Comparison of ENCODE assay signal across 9 mouse cellular contexts in genomic region chr7:45632499-45632898, GRCm38 (mm10). TPM values are rescaled to one million over a fixed set of nuclear protein-coding genes. Genes with fewer than 3 reads are reported as not detected.
DNase-seq lines count a peak whose midpoint lies in the region; ATAC-seq and TF ChIP-seq lines count a peak whose summit lies in the region.
"Had no signal": no experiment of that assay in that cellular context is flagged by ENCODE, and none has a peak within 500 bp of the region (broad histone marks: within the 10 kb centered on the region; RNA-seq: fewer than 3 reads in every experiment).

No protein-coding gene starts in this region.

- no peaks in the 10 kb centered on the region for H3K9me3 ChIP-seq in heart, embryonic 10.5 days
- no peaks in the 10 kb centered on the region for H3K9me3 ChIP-seq in limb, embryonic 11.5 days (ENCODE audit: control insufficient read depth, low read length)
- no peaks in the 10 kb centered on the region; the same call in 1 of the 2 replicates for H3K9me3 ChIP-seq in neural tube, embryonic 14.5 days (ENCODE audit: control insufficient read depth, low read length)

- WGBS in heart, adult 2 months: 30% methylated on average over 34 of the region's 35 CpGs
- WGBS in heart, embryonic 10.5 days: 18% methylated on average over 35 of the region's 35 CpGs
- WGBS in limb, embryonic 11.5 days: 13% methylated on average over 35 of the region's 35 CpGs
- WGBS in neural tube, embryonic 14.5 days: 19% methylated on average over 29 of the region's 35 CpGs

- peaks cover 24% of the 10 kb centered on the region for H3K36me3 ChIP-seq in heart, adult 2 months (ENCODE audit: control insufficient read depth, insufficient read depth, low read length)
- H3K36me3 ChIP-seq in heart, embryonic 10.5 days: peaks cover 26% of the 10 kb centered on the region
- H3K36me3 ChIP-seq in limb, embryonic 11.5 days (ENCODE audit: control insufficient read depth, insufficient read depth, low read length): 0 out of 2 replicates have a peak, but pooled peaks cover 2% of the 10 kb centered on the region
- H3K36me3 ChIP-seq in neural tube, embryonic 14.5 days (ENCODE audit: control insufficient read depth, insufficient read depth, low read length): no peaks in the 10 kb centered on the region; the same call in 1 of the 2 replicates

- H3K27me3 ChIP-seq in heart, adult 2 months (ENCODE audit: control insufficient read depth, insufficient read depth, low read length): no peaks in the 10 kb centered on the region
- peaks cover 42% of the 10 kb centered on the region for H3K27me3 ChIP-seq in heart, embryonic 10.5 days (ENCODE audit: insufficient read depth, poor library complexity, severe bottlenecking)
- H3K27me3 ChIP-seq in limb, embryonic 11.5 days (ENCODE audit: control insufficient read depth, insufficient read depth, low read length): peaks cover 20% of the 10 kb centered on the region
- H3K27me3 ChIP-seq in neural tube, embryonic 14.5 days (ENCODE audit: control insufficient read depth, insufficient read depth, low read length): no peaks in the 10 kb centered on the region

- 0 out of 2 replicates have a peak overlapping the region, but pooled peaks have one; percentile 2 for H3K4me3 ChIP-seq in heart, adult 2 months
- peak overlapping the region; percentile 54 for H3K4me3 ChIP-seq in heart, embryonic 10.5 days
- peak overlapping the region; percentile 17; the same call in 1 of the 2 replicates for H3K4me3 ChIP-seq in limb, embryonic 11.5 days (ENCODE audit: low read depth, low read length)
- 0 out of 2 replicates have a peak overlapping the region, but pooled peaks have one; percentile 5 for H3K4me3 ChIP-seq in neural tube, embryonic 14.5 days (ENCODE audit: low read depth, low read length)

- no peak for TF ChIP-seq EP300 in heart, adult 2 months (IDR thresholded peaks at IDR 0.05; ENCODE audit: insufficient read depth, low read depth, low read length)

- no peaks in the 10 kb centered on the region; the same call in 1 of the 2 replicates for H3K79me2 ChIP-seq in heart, adult 2 months (replicated peaks; ENCODE audit: control insufficient read depth, insufficient read depth, low read length)

- H3K4me1 ChIP-seq in heart, adult 2 months (ENCODE audit: control insufficient read depth, insufficient read depth, low read length): peaks cover 11% of the 10 kb centered on the region
- H3K4me1 ChIP-seq in heart, embryonic 10.5 days: peaks cover 33% of the 10 kb centered on the region
- H3K4me1 ChIP-seq in limb, embryonic 11.5 days (ENCODE audit: control insufficient read depth, insufficient read depth, low read length): peaks cover 12% of the 10 kb centered on the region
- H3K4me1 ChIP-seq in neural tube, embryonic 14.5 days (ENCODE audit: control insufficient read depth, insufficient read depth, low read length): 0 out of 2 replicates have a peak, but pooled peaks cover 2% of the 10 kb centered on the region

- H3K4me2 ChIP-seq in limb, embryonic 11.5 days (ENCODE audit: low read depth, severe bottlenecking): peak overlapping the region; percentile 36
- H3K4me2 ChIP-seq in neural tube, embryonic 14.5 days (ENCODE audit: low read depth, low read length): peak overlapping the region; percentile 24

- intact Hi-C loops in heart, adult 2 months (cut with DNase I): no loop called here
- intact Hi-C loops in heart, postnatal 25 days (cut with DNase I): no loop called here

- H3K27ac ChIP-seq in heart, adult 2 months: no peak overlapping the region
- H3K27ac ChIP-seq in heart, embryonic 10.5 days: peak overlapping the region; percentile 87
- H3K27ac ChIP-seq in limb, embryonic 11.5 days (replicated peaks; ENCODE audit: low read depth, low read length): no peak overlapping the region
- no peak overlapping the region for H3K27ac ChIP-seq in neural tube, embryonic 14.5 days (ENCODE audit: low read depth, low read length)

- TF ChIP-seq CTCF in heart, adult 2 months (IDR thresholded peaks at IDR 0.05): peak; percentile 61

- peak; percentile 48 to 49 for DNase-seq in heart, adult 2 months
- DNase-seq in heart, postnatal 25 days (ENCODE audit: low spot score): no peak
- DNase-seq in cerebellum, adult 11-12 months: peak; percentile 82
- DNase-seq in heart, embryonic 10.5 days (ENCODE audit: low spot score): no peak
- DNase-seq in limb, embryonic 11.5 days (ENCODE audit: low spot score): peak; percentile 68
- no peak for DNase-seq in layer of hippocampus, adult 11-12 months (ENCODE audit: low spot score)
- DNase-seq in urinary bladder, adult 18-20 months (ENCODE audit: low spot score in 2 of 2): no peak

- no peak for ATAC-seq in limb, embryonic 11.5 days (ENCODE audit: insufficient number of reproducible peaks, low FRiP score, low TSS enrichment, low read depth)
- no peak for ATAC-seq in neural tube, embryonic 14.5 days (ENCODE audit: low read depth)

- no peak for TF ChIP-seq POLR2A in heart, adult 2 months (IDR thresholded peaks at IDR 0.05; ENCODE audit: insufficient read depth, low read depth, low read length)

- H3K9ac ChIP-seq in heart, adult 2 months (ENCODE audit: low read depth, low read length): peak overlapping the region; percentile 11; the same call in 1 of the 2 replicates
- peak overlapping the region; percentile 68 for H3K9ac ChIP-seq in limb, embryonic 11.5 days (ENCODE audit: low read length)
- 0 out of 2 replicates have a peak overlapping the region, but pooled peaks have one; percentile 37 for H3K9ac ChIP-seq in neural tube, embryonic 14.5 days (replicated peaks; ENCODE audit: low read depth, low read length)

RNA-seq across cellular contexts. Expression of gene Rasip1, which starts 5.2 kb away (rescaled TPM):
- total RNA-seq in heart, adult 2 months (2021): 10 to 100 TPM; 25.0 to 25.5 TPM
- polyA plus RNA-seq in heart, adult 2 months (2012; rRNA removed): 30.5 and 30.9 TPM in 2 replicates
- total RNA-seq in heart, postnatal 25 days (2021): 10 to 100 TPM; 26.3 to 33.6 TPM
- polyA plus RNA-seq in heart, embryonic 10.5 days (2016; fragmentation: Nextera tagmentation; extraction: Ambion mirVana): 17.6 and 20.5 TPM in 2 replicates
- 5.8 and 6.4 TPM in 2 replicates for polyA plus RNA-seq in limb, embryonic 11.5 days (2014; fragmentation: Nextera tagmentation; extraction: Ambion mirVana)
- 12.8 and 14.2 TPM in 2 replicates for polyA plus RNA-seq in neural tube, embryonic 14.5 days (2014; fragmentation: Nextera tagmentation; extraction: Ambion mirVana)

RNA-seq across cellular contexts. Expression of gene Mamstr, which starts 7.3 kb away (rescaled TPM):
- total RNA-seq in heart, adult 2 months (2021): 1 to 10 TPM; 3.8 to 4.0 TPM
- 11.3 and 12.0 TPM in 2 replicates for polyA plus RNA-seq in heart, adult 2 months (2012; rRNA removed)
- total RNA-seq in heart, postnatal 25 days (2021): 1 to 10 TPM; 6.0 to 8.4 TPM
- polyA plus RNA-seq in heart, embryonic 10.5 days (2016; fragmentation: Nextera tagmentation; extraction: Ambion mirVana): 1.9 and 2.3 TPM in 2 replicates
- 2.8 and 5.1 TPM in 2 replicates for polyA plus RNA-seq in limb, embryonic 11.5 days (2014; fragmentation: Nextera tagmentation; extraction: Ambion mirVana)
- 2.6 and 3.0 TPM in 2 replicates for polyA plus RNA-seq in neural tube, embryonic 14.5 days (2014; fragmentation: Nextera tagmentation; extraction: Ambion mirVana)

RNA-seq across cellular contexts. Expression of gene Izumo1, which starts 10.9 kb away (rescaled TPM):
- total RNA-seq in heart, adult 2 months (2021): under 1 TPM; 0.26 to 0.27 TPM
- polyA plus RNA-seq in heart, adult 2 months (2012; rRNA removed): 0.29 and 0.70 TPM in 2 replicates
- total RNA-seq in heart, postnatal 25 days (2021): under 1 TPM; 0.21 to 0.39 TPM
- polyA plus RNA-seq in heart, embryonic 10.5 days (2016; fragmentation: Nextera tagmentation; extraction: Ambion mirVana): 0.25 and 0.49 TPM in 2 replicates
- polyA plus RNA-seq in limb, embryonic 11.5 days (2014; fragmentation: Nextera tagmentation; extraction: Ambion mirVana): not detected in 2 replicates
- not detected in 2 replicates for polyA plus RNA-seq in neural tube, embryonic 14.5 days (2014; fragmentation: Nextera tagmentation; extraction: Ambion mirVana)
- total RNA-seq: neutrophil, adult 5-6 weeks had no signal

RNA-seq across cellular contexts. Expression of gene Fut1, which starts 15.4 kb away (rescaled TPM):
- not detected for total RNA-seq in heart, adult 2 months (2021)
- 0.25 TPM in 1 of 2 replicates, not detected in the other for polyA plus RNA-seq in heart, adult 2 months (2012; rRNA removed)
- total RNA-seq in heart, postnatal 25 days (2021): not detected
- polyA plus RNA-seq in heart, embryonic 10.5 days (2016; fragmentation: Nextera tagmentation; extraction: Ambion mirVana): not detected in 2 replicates
- 0.07 TPM in 1 of 2 replicates, not detected in the other for polyA plus RNA-seq in limb, embryonic 11.5 days (2014; fragmentation: Nextera tagmentation; extraction: Ambion mirVana)
- not detected in 2 replicates for polyA plus RNA-seq in neural tube, embryonic 14.5 days (2014; fragmentation: Nextera tagmentation; extraction: Ambion mirVana)
- total RNA-seq: neutrophil, adult 5-6 weeks had no signal

RNA-seq across cellular contexts. Expression of gene Fgf21, which starts 17.2 kb away (rescaled TPM):
- total RNA-seq in heart, adult 2 months (2021): not detected
- not detected in 2 replicates for polyA plus RNA-seq in heart, adult 2 months (2012; rRNA removed)
- not detected for total RNA-seq in heart, postnatal 25 days (2021)
- not detected in 2 replicates for polyA plus RNA-seq in heart, embryonic 10.5 days (2016; fragmentation: Nextera tagmentation; extraction: Ambion mirVana)
- not detected in 2 replicates for polyA plus RNA-seq in limb, embryonic 11.5 days (2014; fragmentation: Nextera tagmentation; extraction: Ambion mirVana)
- polyA plus RNA-seq in neural tube, embryonic 14.5 days (2014; fragmentation: Nextera tagmentation; extraction: Ambion mirVana): not detected in 2 replicates
- total RNA-seq: neutrophil, adult 5-6 weeks had no signal

Comparison
In these comparisons a context has a peak if more than half of its experiments do, and no peak if none do; other contexts are left out.
1. DNase-seq: peak in heart, adult 2 months (2 of 2), cerebellum, adult 11-12 months (single experiment) and limb, embryonic 11.5 days (single experiment); none in heart, postnatal 25 days (single experiment), heart, embryonic 10.5 days (single experiment), layer of hippocampus, adult 11-12 months (single experiment) and urinary bladder, adult 18-20 months (0 of 2).
2. H3K4me3 ChIP-seq: peak in every context shown above with its lines; median percentile 54 in heart, embryonic 10.5 days; 17 in limb, embryonic 11.5 days; 5 in neural tube, embryonic 14.5 days; 2 in heart, adult 2 months.
3. H3K9ac ChIP-seq: peak in every context shown above with its lines; median percentile 68 in limb, embryonic 11.5 days; 37 in neural tube, embryonic 14.5 days; 11 in heart, adult 2 months.